Mouse (Mus musculus) testis, adult 2 months (tissue): ENCODE data around the gene Lhx9.

Experiments used
- CTCF ChIP-seq: fragments of 200-500 bp; IDR thresholded peaks from 2 replicates; pipeline ENCODE4 v1.5.1; 2012; ENCODE audit warnings: low read depth, mild to moderate bottlenecking, inconsistent platforms, low read length, moderate library complexity; ENCODE audit not compliant: control insufficient read depth, insufficient read depth, insufficient replicate concordance
- POLR2A ChIP-seq: fragments of 200-500 bp; IDR thresholded peaks from 2 replicates; pipeline ENCODE4 v1.6.1; 2012; ENCODE audit warnings: low read depth, mild to moderate bottlenecking, inconsistent platforms, low read length, moderate library complexity; ENCODE audit not compliant: control insufficient read depth

GRCm38 (mm10) chr1:138835355-138835900 is 12.9 kb downstream of the Lhx9 start:
- TF ChIP-seq CTCF (no peak), POLR2A (no peak)
